Mouse (Mus musculus) layer of hippocampus, postnatal 10 days (tissue): ENCODE data around the gene Adpgk. TPM values are rescaled to one million over a fixed set of nuclear protein-coding genes. Genes with fewer than 3 reads are reported as not detected.
A peak's percentile ranks its signal among the peaks of the same experiment; 100 is the strongest.

Experiments used
- DNase-seq, 2 experiments: peaks; one replicate each; pipeline ENCODE4 v3.0.0; 2021; ENCODE audit warnings: low spot score in 2 of 2
- long read RNA-seq: library from polyadenylated mRNA; stranded (forward); transcript quantifications from one replicate; pipeline ENCODE4 v2.0.0, GENCODE M21; 2023
- total RNA-seq, 2 experiments: library from RNA; stranded (reverse); gene quantifications; 2 replicates each; pipeline ENCODE4 v1.2.3; 2021

Gene Adpgk
- 10 to 100 TPM; 19.6 to 20.8 TPM for total RNA-seq
- long read RNA-seq, full-length matches to known transcripts: 8 of 21 reads
- long read RNA-seq, partial matches to known transcripts: 3 of 21 reads
- long read RNA-seq, other reads (novel, unspliced or antisense): 10 of 21 reads

GRCm38 (mm10) chr9:59290957-59291687 lies at the start of gene Adpgk:
TSS of gene Adpgk (plus strand) at chr9:59291558.
- peak; percentile 97 to 98 for DNase-seq

- DNase-seq: no peak
These were observed 46.2 kb upstream of the Adpgk start for GRCm38 (mm10) chr9:59245181-59245580.

GRCm38 (mm10) chr9:59246456-59247029 lies 44.8 kb upstream of the Adpgk start:
- DNase-seq: no peak

GRCm38 (mm10) chr9:59249359-59249758 lies 42.0 kb upstream of the Adpgk start:
- DNase-seq: no peak

GRCm38 (mm10) chr9:59250272-59250671 lies 41.1 kb upstream of the Adpgk start:
- no peak for DNase-seq

DNA sequence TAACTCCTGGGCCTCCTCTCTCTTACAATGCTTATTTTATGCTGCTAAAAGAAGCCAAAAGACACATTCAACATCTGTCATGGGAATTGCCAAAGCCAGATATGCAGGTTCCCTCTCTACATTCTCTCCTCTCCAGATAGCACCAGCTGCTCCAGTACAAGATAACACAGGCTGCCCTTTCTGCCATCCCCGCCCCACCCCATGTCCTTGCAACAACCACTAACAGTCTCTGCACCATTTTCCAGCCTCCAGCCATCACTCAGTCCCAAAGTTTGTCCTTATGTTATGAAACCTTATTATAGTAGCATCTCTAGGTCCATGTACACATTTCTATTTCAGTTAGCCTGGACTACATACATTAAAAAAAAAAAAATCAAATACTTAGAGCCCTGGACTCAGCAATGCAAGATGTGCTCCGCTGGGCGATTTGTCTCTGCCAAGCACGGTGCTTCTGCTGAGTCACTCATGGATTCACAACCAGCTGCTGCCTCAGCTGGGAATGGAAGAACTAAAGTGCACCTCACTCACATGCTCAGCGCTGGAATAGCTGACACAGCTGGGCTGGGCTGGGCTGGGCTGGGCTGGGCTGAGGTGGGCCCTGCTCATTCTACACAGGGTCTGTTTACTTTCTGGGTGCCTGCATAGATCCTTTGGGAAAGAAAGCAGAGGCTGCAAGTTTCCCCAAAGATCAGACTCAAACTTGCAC lies 36.5 kb upstream of the Adpgk start:
- DNase-seq: no peak

DNA sequence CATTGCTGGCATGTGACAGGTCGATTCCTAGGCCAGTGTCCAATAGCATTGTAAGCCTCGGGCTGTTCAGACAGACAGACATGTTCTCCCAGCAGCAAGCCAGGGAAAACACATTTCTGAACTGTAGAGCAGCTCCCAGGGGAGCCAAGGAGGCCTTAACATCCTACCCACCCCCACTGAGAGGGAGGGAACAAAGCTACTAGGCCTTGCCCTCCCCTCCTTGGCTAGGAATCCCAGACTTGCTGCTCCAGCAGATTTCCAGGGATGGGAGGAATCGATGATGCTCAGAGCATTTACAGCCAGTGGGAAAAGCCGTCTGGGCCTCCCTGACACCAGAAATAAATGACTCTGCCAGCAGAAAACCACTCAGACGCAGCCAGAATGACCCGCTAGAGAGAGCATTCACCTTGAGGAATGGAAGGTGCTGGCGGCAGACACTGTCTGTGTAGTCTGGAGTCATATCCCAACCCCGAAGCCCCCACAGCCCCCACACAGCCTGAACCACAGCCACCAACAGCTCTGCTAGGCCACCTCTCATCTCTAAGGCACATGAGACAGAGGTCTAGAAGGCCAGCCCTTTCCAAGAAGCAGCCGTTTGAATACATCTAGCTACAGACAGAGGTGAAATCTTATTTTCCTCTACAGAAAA lies 31.4 kb upstream of the Adpgk start:
- DNase-seq: no peak

- DNase-seq: no peak
These were observed 25.0 kb upstream of the Adpgk start for GRCm38 (mm10) chr9:59266332-59266731.

DNA sequence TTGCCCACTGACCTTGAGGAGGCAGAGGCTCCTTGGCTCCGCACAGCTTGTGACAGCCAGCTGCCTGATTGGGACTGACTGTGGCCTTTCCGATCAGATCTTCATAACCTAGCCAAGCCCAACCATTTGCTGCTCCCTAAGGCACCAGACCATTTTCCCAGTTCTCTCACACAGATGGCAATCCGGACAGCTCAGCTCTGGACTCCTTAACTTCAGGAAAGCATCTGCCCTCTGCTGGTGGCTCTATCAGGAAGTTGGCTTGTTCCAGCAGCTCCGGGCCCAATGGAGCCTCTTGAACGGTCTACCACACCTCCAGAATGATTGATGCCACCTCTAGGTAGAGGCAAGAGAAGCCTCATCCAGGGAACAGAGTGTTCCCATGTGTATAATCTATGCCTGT lies 21.6 kb upstream of the Adpgk start:
- peak; percentile 69 to 72 for DNase-seq

- DNase-seq: no peak
These were observed 20.3 kb upstream of the Adpgk start for GRCm38 (mm10) chr9:59271081-59271480.

- DNase-seq: no peak
These were observed 19.6 kb upstream of the Adpgk start for GRCm38 (mm10) chr9:59271711-59272110.

GRCm38 (mm10) chr9:59273199-59273598 lies 18.2 kb upstream of the Adpgk start:
- no peak for DNase-seq

GRCm38 (mm10) chr9:59274846-59275455 lies 16.4 kb upstream of the Adpgk start:
- DNase-seq: no peak

DNA sequence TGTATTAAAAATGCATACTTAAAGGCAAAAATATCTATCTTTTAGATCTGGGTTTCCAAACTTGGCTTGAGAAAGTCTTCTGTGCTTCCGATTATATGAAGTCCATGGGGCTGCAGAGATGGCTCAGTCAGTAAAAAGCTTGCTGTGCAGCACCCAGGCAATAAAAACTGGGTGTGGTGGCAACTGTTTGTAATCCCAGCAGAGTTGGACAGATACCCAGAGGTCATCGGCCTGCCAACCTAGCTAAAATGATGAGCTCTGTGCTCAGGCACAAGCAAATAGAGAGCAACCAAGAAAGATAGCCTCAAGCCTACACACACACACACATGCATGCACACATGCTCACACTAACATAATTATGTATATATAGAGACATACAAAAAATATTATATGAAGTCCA lies 13.2 kb upstream of the Adpgk start:
- no peak for DNase-seq

DNA sequence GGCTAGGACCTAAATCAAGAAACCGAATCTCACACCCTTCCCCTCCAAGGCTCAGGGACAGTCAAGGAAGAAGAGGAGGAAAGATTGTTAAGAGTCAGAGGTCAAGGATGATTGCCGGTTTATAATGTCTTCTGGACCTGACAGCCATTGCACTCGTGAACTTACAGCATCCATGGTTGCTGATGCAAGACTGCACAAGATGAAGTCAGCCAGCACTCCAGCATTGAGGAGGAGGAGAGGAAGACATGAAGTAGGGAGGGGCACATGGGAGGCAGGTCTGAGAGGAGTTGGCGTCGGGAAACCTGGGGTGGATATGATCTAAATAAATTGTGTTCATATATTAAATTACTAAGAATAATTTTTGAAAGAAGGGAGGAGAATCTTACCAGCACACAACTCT lies 12.7 kb upstream of the Adpgk start:
- no peak for DNase-seq

DNA sequence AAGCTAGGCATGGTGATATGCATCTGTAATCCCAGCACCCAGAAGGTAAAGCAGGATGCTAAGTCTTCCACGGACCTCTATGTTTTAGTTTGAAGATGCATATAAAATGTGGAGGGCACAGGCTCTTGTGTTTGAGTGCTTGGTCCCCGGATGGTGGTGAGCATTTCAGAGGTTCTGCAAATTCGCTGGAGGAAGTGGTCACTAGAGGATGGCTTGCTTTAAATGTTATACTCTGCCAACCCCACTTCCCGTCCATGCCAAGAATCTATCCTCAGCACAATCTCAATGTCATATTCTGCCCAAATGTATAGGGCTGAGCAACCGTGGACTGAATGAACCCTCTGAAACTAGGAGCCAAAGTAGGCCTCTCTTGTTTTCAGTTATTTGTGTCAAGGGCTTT lies 10.5 kb upstream of the Adpgk start:
- no peak for DNase-seq

- peak; percentile 87 to 91 for DNase-seq
These were observed 9.3 kb upstream of the Adpgk start for GRCm38 (mm10) chr9:59281871-59282682.

GRCm38 (mm10) chr9:59282683-59282986 lies 8.7 kb upstream of the Adpgk start:
- DNase-seq: no peak

GRCm38 (mm10) chr9:59285614-59286013 lies 5.7 kb upstream of the Adpgk start:
- no peak for DNase-seq

- DNase-seq: no peak
These were observed 3.3 kb upstream of the Adpgk start for GRCm38 (mm10) chr9:59288058-59288457.
